Mouse (Mus musculus) megakaryocyte-erythroid progenitor cell, adult 5-6 weeks (primary cell): ENCODE results near the gene Gm11549. TPM values are rescaled to one million over a fixed set of nuclear protein-coding genes. Genes with fewer than 3 reads are reported as not detected.

ENCODE experiments used
- ATAC-seq: replicated peaks from 2 replicates; pipeline ENCODE4 v1.8.0; 2016; ENCODE audit warnings: mild to moderate bottlenecking, inconsistent platforms; ENCODE audit not compliant: severe bottlenecking, poor library complexity, low FRiP score, low TSS enrichment
- total RNA-seq, 2 experiments: library from RNA; stranded (forward) in 1 of 2; stranded (reverse) in 1 of 2; fragments of 200-1000, 215-1000 nt in 1 of 2; fragments of >200 nt in 1 of 2; fragmentation: Nextera tagmentation in 1 of 2; gene quantifications; 2 replicates each; pipeline ENCODE4 v1.2.3; 2014 to 2017

Gene Gm11549
- total RNA-seq, 2 experiments from 2014 or later: not detected

DNA sequence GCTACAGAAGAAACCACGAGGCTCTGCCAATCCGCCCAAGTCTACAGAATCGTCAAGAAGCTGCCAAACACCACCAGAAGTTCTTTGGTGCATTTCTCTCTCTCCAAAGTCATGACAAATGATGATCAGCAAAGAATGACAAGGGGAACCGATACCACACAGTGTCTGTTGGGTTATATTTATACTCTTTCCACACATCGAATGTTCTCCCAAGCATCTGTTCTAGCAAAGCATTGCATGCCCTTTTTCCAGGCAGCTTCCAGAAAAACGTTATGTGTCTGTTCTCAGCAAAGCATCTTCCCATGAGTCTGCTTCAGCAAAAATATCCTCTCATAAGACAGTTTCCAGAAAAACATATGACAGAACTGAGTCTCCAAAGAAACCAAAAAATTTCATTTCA, 34.7 kb downstream of the Gm11549 start:
- no peak for ATAC-seq

DNA sequence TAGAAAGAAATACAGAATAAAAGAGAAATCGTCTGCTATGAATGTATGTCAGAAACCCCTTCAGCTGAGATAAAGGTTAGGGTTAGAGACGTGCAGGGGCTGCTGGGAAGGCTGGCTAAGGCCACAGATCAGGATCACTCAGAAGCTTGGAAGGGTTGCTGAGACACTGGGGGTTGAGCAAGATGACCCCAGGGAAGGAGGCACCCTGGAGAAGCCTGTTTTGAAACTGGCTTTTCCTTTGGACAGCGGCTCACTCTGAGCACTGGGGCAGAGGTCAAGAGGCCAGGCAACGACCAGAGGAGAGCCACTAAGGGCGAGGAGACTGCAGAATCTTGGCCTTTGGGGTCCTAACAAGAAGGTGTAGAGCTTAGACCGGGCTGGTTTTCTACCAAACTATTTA, 35.4 kb downstream of the Gm11549 start:
- ATAC-seq: no peak

DNA sequence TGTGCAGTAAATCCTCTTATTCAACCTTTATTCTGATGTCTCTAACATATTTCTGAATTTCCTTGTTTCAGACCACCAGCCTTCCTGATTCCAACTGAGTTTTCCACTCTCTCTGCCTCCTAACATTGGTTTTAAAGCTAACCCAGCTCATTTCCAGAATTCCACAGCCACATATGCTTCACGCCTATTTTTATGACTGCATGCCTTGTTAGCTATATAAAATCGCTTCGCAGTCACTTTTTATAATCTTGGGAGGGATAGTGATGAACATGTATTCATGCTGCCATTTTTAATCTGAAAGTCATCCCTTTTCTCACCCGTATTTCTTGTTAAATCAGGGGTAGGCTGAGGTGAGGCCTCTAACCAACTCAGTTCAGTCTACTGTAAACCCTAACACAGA, 37.3 kb downstream of the Gm11549 start:
- ATAC-seq: no peak

DNA sequence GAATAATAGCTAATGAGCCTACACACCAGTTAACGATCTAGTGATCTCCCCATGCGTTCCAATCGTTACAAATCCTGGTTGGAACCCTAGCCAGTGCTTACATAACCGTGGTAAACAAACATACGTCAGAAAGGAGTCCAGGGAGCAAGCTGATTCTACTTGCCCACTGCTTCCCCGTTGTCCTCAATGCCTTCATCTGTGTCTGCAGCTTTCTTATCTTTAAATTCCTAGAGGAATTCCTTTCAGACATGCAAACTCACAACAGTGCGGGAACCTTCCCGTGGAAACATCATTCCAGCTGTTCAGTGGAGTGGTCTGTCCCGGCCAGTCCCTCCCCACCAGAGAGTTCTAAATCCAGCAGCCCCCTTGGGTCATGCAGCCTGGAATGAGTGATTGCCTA, 38.7 kb downstream of the Gm11549 start:
- ATAC-seq: no peak

DNA sequence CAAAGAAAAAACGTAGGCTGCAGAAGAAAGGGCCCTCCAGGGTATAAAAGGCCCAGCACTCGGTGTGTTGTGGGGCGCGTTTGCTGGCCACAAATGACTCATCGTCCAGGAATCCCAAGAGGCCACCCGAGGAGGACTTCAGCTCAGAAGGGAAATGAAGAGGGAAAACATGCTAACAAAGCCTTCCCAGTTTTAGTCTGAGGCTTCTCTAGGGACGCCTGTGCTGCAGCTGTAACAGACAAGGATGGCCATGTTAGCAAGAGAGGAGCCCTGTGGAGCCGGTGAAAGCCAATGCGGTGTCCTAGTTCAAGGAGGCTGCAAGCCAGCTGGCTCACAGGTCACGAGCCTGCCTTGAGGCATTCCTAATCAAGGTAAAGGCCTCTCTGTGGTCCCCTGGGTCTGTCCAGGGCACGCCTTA, 39.8 kb downstream of the Gm11549 start:
- ATAC-seq: no peak

DNA sequence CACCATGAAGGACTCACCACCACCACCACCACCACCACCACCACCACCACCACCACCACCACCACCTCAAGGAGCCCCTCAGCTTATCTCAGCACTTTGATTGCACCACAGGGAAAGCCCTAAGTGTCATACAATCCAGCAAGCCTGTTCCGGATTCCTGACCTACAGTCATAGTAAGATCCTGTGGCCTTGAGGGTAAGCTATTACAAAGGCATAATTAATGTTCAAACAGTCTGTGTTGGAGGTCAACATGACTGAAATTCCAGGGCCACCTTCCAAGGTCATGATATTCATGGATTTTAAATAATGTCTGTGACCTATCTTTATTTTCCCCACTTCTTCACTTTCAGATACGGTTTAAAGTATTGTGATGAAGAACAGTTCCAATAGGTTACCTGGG, 41.1 kb downstream of the Gm11549 start:
- ATAC-seq: no peak

DNA sequence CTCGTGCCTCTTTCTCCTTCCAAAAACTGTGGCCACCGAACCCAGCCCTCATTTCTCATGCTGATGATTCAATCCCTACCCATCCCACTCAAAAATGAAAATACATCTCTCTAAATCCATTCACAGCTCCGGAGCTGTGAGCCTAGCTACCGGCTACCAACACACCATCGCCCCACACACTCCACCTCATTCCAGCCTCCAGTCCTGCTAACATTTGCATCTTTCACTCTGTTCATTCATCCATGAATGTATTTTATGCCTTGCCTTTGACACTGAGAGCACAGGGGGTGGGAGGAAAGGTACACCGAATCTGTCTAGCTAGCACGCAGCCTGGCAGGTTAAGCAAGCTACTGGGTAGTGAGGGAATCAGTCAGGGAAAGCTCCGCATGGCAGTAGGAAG, 42.8 kb downstream of the Gm11549 start:
- ATAC-seq: no peak

DNA sequence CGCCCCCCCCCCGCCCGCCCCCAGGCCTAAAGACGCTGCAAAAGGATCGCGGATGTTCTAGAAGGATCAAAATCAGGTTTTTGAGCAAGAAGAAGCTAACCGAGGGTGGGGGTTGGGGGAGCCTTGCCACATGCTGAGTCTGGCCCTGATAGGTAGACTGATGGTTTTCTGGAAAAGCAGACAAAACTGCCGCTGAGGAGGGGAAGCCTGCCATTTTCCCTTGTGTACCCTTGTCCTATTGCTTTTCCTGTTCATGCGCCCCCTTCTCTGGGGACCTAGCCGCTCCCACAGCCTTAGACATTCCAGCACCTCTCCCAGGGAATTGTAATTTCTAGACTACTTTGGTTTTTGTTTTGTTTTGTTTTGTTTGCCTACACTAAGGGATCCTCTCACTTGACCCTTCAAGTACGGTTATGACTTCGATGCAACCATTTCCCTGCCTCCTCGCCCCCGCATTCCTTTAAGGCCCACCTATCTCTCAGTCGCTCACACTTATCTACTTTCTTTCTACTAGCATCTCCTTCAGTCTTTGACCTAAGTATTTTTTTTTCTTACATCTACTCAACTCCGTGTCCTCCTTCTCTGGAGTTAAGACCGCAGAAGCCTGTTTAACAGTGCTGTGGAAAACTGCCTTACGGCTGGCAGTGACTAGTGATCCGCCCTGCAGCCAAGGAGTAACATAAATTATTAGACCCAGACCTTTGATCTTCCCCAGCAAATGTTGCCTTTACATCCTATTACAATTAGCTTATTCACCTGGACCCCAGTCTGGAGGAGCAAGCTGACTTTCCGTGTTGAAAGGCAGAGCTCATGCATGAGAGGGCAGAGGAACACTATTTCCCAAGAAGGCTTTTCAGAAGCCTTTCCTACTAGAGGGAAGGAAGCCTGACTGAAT, 45.1 kb downstream of the Gm11549 start:
- ATAC-seq: no peak

DNA sequence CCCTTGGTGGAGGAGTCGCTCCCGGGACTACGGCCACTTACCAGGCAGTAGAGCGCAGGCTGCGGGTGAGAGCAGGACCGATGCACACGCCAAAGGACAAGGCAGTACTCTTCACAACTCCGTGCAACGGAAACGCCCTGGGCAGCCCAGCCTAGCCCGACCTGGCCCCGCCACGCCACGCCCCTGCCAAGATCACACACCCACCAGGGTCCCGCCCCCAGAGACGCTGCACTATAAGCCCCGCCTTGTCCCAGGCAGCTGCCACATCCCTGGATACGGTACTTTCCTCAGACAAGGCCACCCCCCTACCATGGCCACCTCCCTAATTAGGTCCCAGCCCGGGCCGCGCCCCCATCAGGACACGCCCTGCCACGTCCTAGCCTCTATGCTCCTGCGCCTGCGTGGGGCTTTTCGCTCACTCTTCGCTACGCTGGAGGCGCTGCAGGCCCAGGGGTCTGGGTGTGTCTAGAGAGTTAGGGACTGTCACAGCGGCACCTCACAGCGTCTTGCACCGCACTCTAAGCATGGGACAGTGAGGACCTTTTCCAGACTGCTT, 46.0 kb downstream of the Gm11549 start, which contains the start of the genes Anxa5 and 1810062G17Rik:
Gene Anxa5, minus strand, starts transcription at position 363 of the 556 bp plus-strand sequence.
Gene 1810062G17Rik, plus strand, starts transcription at position 406 of the 556 bp plus-strand sequence.
- peak; percentile 99 for ATAC-seq

DNA sequence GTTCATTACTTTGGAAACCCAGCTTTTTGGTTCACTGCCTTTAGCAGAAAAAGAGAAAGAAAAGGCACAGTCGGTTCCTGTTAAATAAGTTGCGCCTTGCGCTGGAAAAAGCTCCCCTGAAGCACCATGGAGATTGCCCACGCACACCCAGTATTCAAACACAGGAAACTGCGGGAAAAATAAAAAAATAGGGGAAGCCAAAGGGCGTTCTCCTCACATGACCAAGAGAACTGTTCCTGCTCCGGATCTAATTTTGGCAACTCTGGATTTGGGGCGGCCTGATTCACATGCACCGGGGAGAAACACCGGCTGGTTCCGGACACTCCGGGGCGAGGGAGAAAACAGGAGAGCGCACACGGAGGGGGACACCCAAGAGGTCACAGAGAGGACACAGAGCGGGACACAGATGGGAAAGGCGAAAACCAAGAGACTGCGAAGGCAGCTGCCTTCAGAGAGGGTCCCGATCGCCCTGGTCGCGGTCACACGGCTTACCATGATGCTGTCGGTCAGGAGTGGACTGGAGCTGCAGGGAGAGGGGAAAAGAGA, 46.6 kb downstream of the Gm11549 start:
- peak; percentile 2; the same call in 1 of the 2 replicates for ATAC-seq

DNA sequence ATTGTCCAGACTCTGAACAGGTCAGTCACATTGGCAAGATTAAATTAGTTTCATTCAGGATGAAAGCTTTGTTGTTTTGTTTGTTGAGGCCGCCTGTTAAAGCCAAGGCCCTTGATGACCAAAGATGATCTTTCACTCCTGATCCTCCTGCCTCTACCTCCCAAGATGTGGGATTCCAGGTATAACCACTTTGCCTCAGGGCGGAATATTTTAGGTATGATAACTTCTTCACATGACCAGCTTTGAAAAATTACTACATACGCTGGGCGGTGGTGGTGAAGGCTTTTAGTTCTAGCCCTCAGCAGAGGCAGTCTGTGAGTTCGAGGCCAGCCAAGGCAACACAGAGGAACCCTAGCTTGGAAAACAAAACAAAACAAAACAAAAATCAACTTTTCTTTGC, 47.2 kb downstream of the Gm11549 start:
- no peak for ATAC-seq

DNA sequence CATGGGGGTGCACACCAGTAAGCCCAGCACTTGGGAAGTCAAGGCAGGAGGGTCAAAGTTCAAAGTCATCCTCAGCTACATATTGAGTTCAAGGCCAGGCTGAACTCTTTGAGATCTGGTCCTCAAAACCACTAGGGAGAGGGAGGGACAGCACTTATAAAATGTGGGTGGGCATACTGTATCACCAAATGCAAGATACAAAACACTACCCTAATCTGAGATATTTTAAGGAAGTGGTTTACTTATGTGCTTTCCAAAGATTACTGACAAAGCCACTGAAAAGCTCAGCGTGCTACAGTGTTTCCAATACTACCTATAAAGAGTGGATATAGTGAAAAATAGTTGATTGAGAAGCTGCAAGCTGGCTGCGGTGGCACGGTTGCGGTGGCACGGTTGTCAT, 48.4 kb downstream of the Gm11549 start:
- no peak for ATAC-seq

DNA sequence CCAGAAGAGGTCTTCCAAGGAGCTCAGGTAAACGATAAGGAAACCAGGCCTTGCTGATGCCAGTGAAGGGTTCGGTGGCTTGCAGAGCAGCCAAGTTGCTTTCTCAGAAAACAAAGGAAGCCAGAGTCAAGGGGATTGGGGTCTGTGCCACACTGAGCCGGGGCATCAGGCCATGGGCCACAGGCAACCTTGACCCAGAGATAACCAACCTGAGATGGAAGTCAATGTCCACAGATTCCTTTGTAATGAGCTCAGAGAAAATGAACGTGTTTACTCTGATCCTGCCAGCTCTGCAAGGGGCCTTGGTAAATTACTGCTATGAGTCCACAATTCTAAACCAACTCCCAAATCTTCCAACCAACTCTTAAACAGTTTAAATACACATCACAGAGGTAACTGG, 49.8 kb downstream of the Gm11549 start:
- ATAC-seq: no peak

DNA sequence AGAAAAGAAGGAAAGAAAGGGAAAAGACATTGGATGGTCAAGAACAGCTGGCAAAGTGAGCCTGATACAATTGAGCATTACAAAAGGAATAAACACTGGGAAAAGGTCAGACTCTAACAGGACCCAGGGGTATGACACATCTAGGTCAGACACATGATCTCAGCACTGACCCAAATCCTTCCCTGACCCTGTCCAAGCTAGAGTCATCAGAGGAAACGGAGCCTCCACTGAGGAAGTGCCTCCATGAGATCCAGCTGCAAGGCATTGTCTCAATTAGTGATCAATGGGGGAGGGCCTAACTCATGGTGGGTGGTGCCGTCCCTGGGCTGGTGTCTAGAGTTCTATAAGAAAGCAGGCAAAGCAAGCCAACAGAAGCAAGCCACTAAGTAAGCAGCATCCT, 52.7 kb downstream of the Gm11549 start:
- ATAC-seq: no peak

DNA sequence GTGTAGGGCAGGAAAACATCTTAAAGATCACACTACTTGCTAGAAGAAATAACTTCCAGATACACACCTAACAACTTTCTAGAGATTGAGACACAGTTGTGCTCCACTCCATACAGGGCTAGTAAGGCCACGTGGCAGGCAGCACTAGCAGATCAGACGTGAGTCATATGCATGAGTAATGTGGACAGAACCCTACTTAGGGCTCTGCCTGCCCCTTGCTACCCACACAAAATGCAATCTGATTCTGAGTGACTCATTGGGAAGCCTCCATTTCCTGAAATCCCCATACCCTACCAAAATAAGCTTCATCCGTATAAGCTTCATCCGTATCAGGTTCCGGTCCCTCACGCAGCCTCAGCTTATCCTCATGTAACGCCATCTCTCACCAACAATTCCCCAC, 54.0 kb downstream of the Gm11549 start:
- ATAC-seq: no peak

DNA sequence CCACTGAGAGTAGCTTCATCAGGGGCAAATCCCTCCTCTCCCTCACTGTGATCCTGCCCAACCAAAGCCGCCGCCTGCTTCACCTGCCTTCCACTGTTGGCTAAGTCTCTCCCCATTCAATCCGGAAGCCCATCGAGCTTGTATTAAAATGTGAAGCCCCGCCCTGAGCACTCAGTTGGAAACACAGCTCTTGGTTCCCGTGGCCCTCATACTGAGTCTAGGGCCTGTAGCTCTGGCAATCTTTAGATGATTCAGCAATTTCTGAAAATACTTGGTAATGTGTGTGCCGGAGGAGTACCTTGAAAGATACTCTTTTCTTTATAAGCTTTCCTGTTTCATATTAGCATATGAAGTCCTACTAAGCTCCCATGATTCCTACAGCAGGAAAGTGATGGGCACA, 56.1 kb downstream of the Gm11549 start:
- ATAC-seq: peak; percentile 74

Other genes starting within 250 kb of the Gm11549 start
- 7.1 and 9.9 TPM in 2 replicates for gene Anxa5, start 45.9 kb downstream of the Gm11549 start, total RNA-seq (2014; fragmentation: Nextera tagmentation)
- gene Anxa5, start 45.9 kb downstream of the Gm11549 start, total RNA-seq (2017): 16.3 and 26.3 TPM in 2 replicates
- gene 1810062G17Rik, start 45.9 kb downstream of the Gm11549 start, total RNA-seq (2014; fragmentation: Nextera tagmentation): 1.1 TPM in 1 of 2 replicates, not detected in the other
- 3.0 TPM in 1 of 2 replicates, not detected in the other for gene 1810062G17Rik, start 45.9 kb downstream of the Gm11549 start, total RNA-seq (2017)
- gene Exosc9, start 30.8 kb upstream of the Gm11549 start, total RNA-seq (2014; fragmentation: Nextera tagmentation): 57.8 and 68.1 TPM in 2 replicates
- 117 and 135 TPM in 2 replicates for gene Exosc9, start 30.8 kb upstream of the Gm11549 start, total RNA-seq (2017)
- gene Ccna2, start 50.3 kb upstream of the Gm11549 start, total RNA-seq (2014; fragmentation: Nextera tagmentation): 167 and 202 TPM in 2 replicates
- 173 and 226 TPM in 2 replicates for gene Ccna2, start 50.3 kb upstream of the Gm11549 start, total RNA-seq (2017)
- gene Bbs7, start 91.7 kb upstream of the Gm11549 start, total RNA-seq (2014; fragmentation: Nextera tagmentation): 2.4 and 3.4 TPM in 2 replicates
- gene Bbs7, start 91.7 kb upstream of the Gm11549 start, total RNA-seq (2017): 3.7 and 4.7 TPM in 2 replicates
- gene Trpc3, start 168.4 kb upstream of the Gm11549 start, total RNA-seq (2014; fragmentation: Nextera tagmentation): not detected in 2 replicates
- gene Trpc3, start 168.4 kb upstream of the Gm11549 start, total RNA-seq (2017): not detected in 2 replicates